Mouse (Mus musculus): ENCODE data around the gene Mul1.
"Not testable (repeated sequence)": the region's sequence is repeated elsewhere in the genome, so short reads cannot be mapped to it uniquely, and the experiment has no call there.

The Mul1 gene

GRCm38 (mm10) chr4:138434347-138435316, at the start of gene Mul1:
Gene Mul1 (plus strand): TSS chr4:138434671.
- DNase-seq (ENCODE audit: extremely low spot score, low read depth, low spot score), result peak; percentile 80

- no peak for DNase-seq (ENCODE audit: extremely low spot score, low read depth, low spot score)
Measured at GRCm38 (mm10) chr4:138393703-138394102, 40.8 kb upstream of the Mul1 start.

GRCm38 (mm10) chr4:138395087-138395970, 39.1 kb upstream of the Mul1 start:
- DNase-seq (ENCODE audit: extremely low spot score, low read depth, low spot score), result no peak

GRCm38 (mm10) chr4:138395971-138396645, 38.4 kb upstream of the Mul1 start, which contains the start of gene Fam43b:
Gene Fam43b (minus strand): TSS chr4:138396528.
- DNase-seq (ENCODE audit: extremely low spot score, low read depth, low spot score), result no peak

- no peak for DNase-seq (ENCODE audit: extremely low spot score, low read depth, low spot score)
Measured at GRCm38 (mm10) chr4:138396711-138397110, 37.8 kb upstream of the Mul1 start.

- no peak for DNase-seq (ENCODE audit: extremely low spot score, low read depth, low spot score)
Measured at GRCm38 (mm10) chr4:138404806-138405205, 29.7 kb upstream of the Mul1 start.

- DNase-seq (ENCODE audit: extremely low spot score, low read depth, low spot score), result no peak
Measured at GRCm38 (mm10) chr4:138407479-138408194, 26.8 kb upstream of the Mul1 start.

- DNase-seq (ENCODE audit: extremely low spot score, low read depth, low spot score), result no peak
Measured at GRCm38 (mm10) chr4:138411011-138411410, 23.5 kb upstream of the Mul1 start.

GRCm38 (mm10) chr4:138411504-138412121, 22.9 kb upstream of the Mul1 start:
- DNase-seq (ENCODE audit: extremely low spot score, low read depth, low spot score), result no peak

- no peak for DNase-seq (ENCODE audit: extremely low spot score, low read depth, low spot score)
Measured at GRCm38 (mm10) chr4:138414725-138415124, 19.7 kb upstream of the Mul1 start.

- no peak for DNase-seq (ENCODE audit: extremely low spot score, low read depth, low spot score)
Measured at GRCm38 (mm10) chr4:138415991-138416390, 18.5 kb upstream of the Mul1 start.

- no peak for DNase-seq (ENCODE audit: extremely low spot score, low read depth, low spot score)
Measured at GRCm38 (mm10) chr4:138416414-138416813, 18.1 kb upstream of the Mul1 start.

- DNase-seq (ENCODE audit: extremely low spot score, low read depth, low spot score), result no peak
Measured at GRCm38 (mm10) chr4:138417882-138418281, 16.6 kb upstream of the Mul1 start.

- no peak for DNase-seq (ENCODE audit: extremely low spot score, low read depth, low spot score)
Measured at GRCm38 (mm10) chr4:138418340-138418957, 16.0 kb upstream of the Mul1 start.

- no peak for DNase-seq (ENCODE audit: extremely low spot score, low read depth, low spot score)
Measured at GRCm38 (mm10) chr4:138425028-138425427, 9.4 kb upstream of the Mul1 start.

GRCm38 (mm10) chr4:138425604-138426003, 8.9 kb upstream of the Mul1 start:
- DNase-seq (ENCODE audit: extremely low spot score, low read depth, low spot score), result not testable (repeated sequence)

- peak; percentile 46 for DNase-seq (ENCODE audit: extremely low spot score, low read depth, low spot score)
Measured at GRCm38 (mm10) chr4:138426778-138427705, 7.4 kb upstream of the Mul1 start.

- no peak for DNase-seq (ENCODE audit: extremely low spot score, low read depth, low spot score)
Measured at GRCm38 (mm10) chr4:138429778-138430177, 4.7 kb upstream of the Mul1 start.
